Mouse (Mus musculus): ENCODE data around the gene Ifrd2. TPM values are rescaled to one million over a fixed set of nuclear protein-coding genes. Genes with fewer than 3 reads are reported as not detected.
"Not testable (repeated sequence)": the region's sequence is repeated elsewhere in the genome, so short reads cannot be mapped to it uniquely, and the experiment has no call there.

Ifrd2 gene
- polyA plus RNA-seq, 1 experiment from 2014 or later: 45.9 TPM

GRCm38 (mm10) chr9:107553541-107554318, 33.7 kb upstream of the Ifrd2 start:
- peak; percentile 26 for ATAC-seq (ENCODE audit: insufficient number of reproducible peaks, low FRiP score, low TSS enrichment, low read depth)
- Histone ChIP-seq H3K4me2 (peak overlapping the region; percentile 89), H3K27ac (peak overlapping the region; percentile 97), H3K4me3 (peak overlapping the region; percentile 72), H3K9me3 (no peaks in the 10 kb centered on the region), H3K9ac (peak overlapping the region; percentile 48), H3K4me1 (peaks cover 66% of the 10 kb centered on the region), H3K27me3 (no peaks in the 10 kb centered on the region), H3K36me3 (peaks cover 18% of the 10 kb centered on the region)
- WGBS: 3% methylated on average over 37 of the region's 37 CpGs

GRCm38 (mm10) chr9:107554319-107554825, 33.1 kb upstream of the Ifrd2 start:
- Histone ChIP-seq H3K9ac (peak overlapping the region; percentile 67), H3K4me2 (peak overlapping the region; percentile 89), H3K36me3 (peaks cover 24% of the 10 kb centered on the region), H3K27me3 (no peaks in the 10 kb centered on the region), H3K4me3 (peak overlapping the region; percentile 72), H3K9me3 (no peaks in the 10 kb centered on the region), H3K27ac (peak overlapping the region; percentile 97), H3K4me1 (peaks cover 66% of the 10 kb centered on the region)
- peak; percentile 90 for ATAC-seq (ENCODE audit: insufficient number of reproducible peaks, low FRiP score, low TSS enrichment, low read depth)
- WGBS: under 1% methylated on average over 53 of the region's 53 CpGs

GRCm38 (mm10) chr9:107555031-107555457, 32.4 kb upstream of the Ifrd2 start:
- under 1% methylated on average over 23 of the region's 23 CpGs for WGBS

GRCm38 (mm10) chr9:107555701-107556100, 31.7 kb upstream of the Ifrd2 start:
- Histone ChIP-seq H3K27ac (peak overlapping the region; percentile 97), H3K36me3 (peaks cover 38% of the 10 kb centered on the region), H3K4me2 (peak overlapping the region; percentile 89), H3K9me3 (no peaks in the 10 kb centered on the region), H3K27me3 (no peaks in the 10 kb centered on the region), H3K9ac (peak overlapping the region; percentile 67), H3K4me3 (peak overlapping the region; percentile 72), H3K4me1 (peaks cover 55% of the 10 kb centered on the region)
- ATAC-seq (ENCODE audit: insufficient number of reproducible peaks, low FRiP score, low TSS enrichment, low read depth): no peak
- WGBS: 27% methylated on average over 2 of the region's 2 CpGs

More at GRCm38 (mm10) chr9:107555031-107555457, 32.4 kb upstream of the Ifrd2 start:
- H3K9me3 ChIP-seq: no peaks in the 10 kb centered on the region
- H3K9ac ChIP-seq: peak overlapping the region; percentile 67
- ATAC-seq (ENCODE audit: insufficient number of reproducible peaks, low FRiP score, low TSS enrichment, low read depth): peak; percentile 4; the same call in 1 of the 2 replicates
- H3K36me3 ChIP-seq: peaks cover 31% of the 10 kb centered on the region
- H3K4me3 ChIP-seq: peak overlapping the region; percentile 72
- peak overlapping the region; percentile 89 for H3K4me2 ChIP-seq
- peaks cover 62% of the 10 kb centered on the region for H3K4me1 ChIP-seq
- no peaks in the 10 kb centered on the region for H3K27me3 ChIP-seq
- peak overlapping the region; percentile 97 for H3K27ac ChIP-seq

GRCm38 (mm10) chr9:107556346-107556745, 31.1 kb upstream of the Ifrd2 start:
- Histone ChIP-seq H3K4me1 (peaks cover 49% of the 10 kb centered on the region), H3K27me3 (no peaks in the 10 kb centered on the region), H3K36me3 (peaks cover 44% of the 10 kb centered on the region), H3K4me3 (peak overlapping the region; percentile 72), H3K4me2 (peak overlapping the region; percentile 89), H3K9ac (peak overlapping the region; percentile 11; the same call in 1 of the 2 replicates), H3K9me3 (no peaks in the 10 kb centered on the region), H3K27ac (0 out of 2 replicates have a peak overlapping the region, but pooled peaks have one; percentile 97)
- ATAC-seq (ENCODE audit: insufficient number of reproducible peaks, low FRiP score, low TSS enrichment, low read depth): no peak
- WGBS: 68% methylated on average over 3 of the region's 3 CpGs

- peak within 1 kb of the TSS; percentile 68 for H3K4me3 ChIP-seq
- peak within 1 kb of the TSS; percentile 85 for H3K4me2 ChIP-seq
- H3K4me1 ChIP-seq: peaks cover 44% of the 10 kb centered on the region
- WGBS: under 1% methylated on average over 46 of the region's 46 CpGs
- peak within 1 kb of the TSS; percentile 64 for H3K27ac ChIP-seq
- H3K9me3 ChIP-seq: no peaks in the 10 kb centered on the region
- peaks cover 54% of the 10 kb centered on the region for H3K36me3 ChIP-seq
- no peaks in the 10 kb centered on the region for H3K27me3 ChIP-seq
- H3K9ac ChIP-seq: peak within 1 kb of the TSS; percentile 67
- ATAC-seq (ENCODE audit: insufficient number of reproducible peaks, low FRiP score, low TSS enrichment, low read depth): peak; percentile 90
Observed at GRCm38 (mm10) chr9:107563029-107563581, 24.3 kb upstream of the Ifrd2 start, which contains the start of gene Tusc2. Gene Tusc2, plus strand, starts transcription at chr9:107563255.

- not testable (repeated sequence) for H3K27me3 ChIP-seq; H3K9me3 ChIP-seq; H3K9ac ChIP-seq; ATAC-seq (ENCODE audit: insufficient number of reproducible peaks, low FRiP score, low TSS enrichment, low read depth)
- 0 out of 2 replicates have a peak overlapping the region, but pooled peaks have one; percentile 2 for H3K4me3 ChIP-seq
- H3K4me2 ChIP-seq: peak overlapping the region; percentile 3; the same call in 1 of the 2 replicates
- peaks cover 57% of the 10 kb centered on the region for H3K4me1 ChIP-seq
- peak overlapping the region; percentile 18; the same call in 1 of the 2 replicates for H3K27ac ChIP-seq
- 39% methylated on average over 5 of the region's 5 CpGs for WGBS
- peaks cover 29% of the 10 kb centered on the region for H3K36me3 ChIP-seq
Observed at GRCm38 (mm10) chr9:107565556-107565955, 21.9 kb upstream of the Ifrd2 start.

GRCm38 (mm10) chr9:107566041-107566709, 21.3 kb upstream of the Ifrd2 start:
- ATAC-seq (ENCODE audit: insufficient number of reproducible peaks, low FRiP score, low TSS enrichment, low read depth): no peak

GRCm38 (mm10) chr9:107566855-107567254, 20.6 kb upstream of the Ifrd2 start:
- no peak for ATAC-seq (ENCODE audit: insufficient number of reproducible peaks, low FRiP score, low TSS enrichment, low read depth)
- no peak overlapping the region for H3K9ac ChIP-seq
- H3K4me3 ChIP-seq: no peak overlapping the region
- no peaks in the 10 kb centered on the region for H3K9me3 ChIP-seq
- peak overlapping the region; percentile 92 for H3K27ac ChIP-seq
- no peak overlapping the region for H3K4me2 ChIP-seq
- H3K36me3 ChIP-seq: peaks cover 28% of the 10 kb centered on the region
- H3K4me1 ChIP-seq: peaks cover 67% of the 10 kb centered on the region
- WGBS: 77% methylated on average over 3 of the region's 3 CpGs
- no peaks in the 10 kb centered on the region for H3K27me3 ChIP-seq

More at GRCm38 (mm10) chr9:107566041-107566709, 21.3 kb upstream of the Ifrd2 start:
- H3K9me3 ChIP-seq: no peaks in the 10 kb centered on the region
- H3K4me1 ChIP-seq: peaks cover 63% of the 10 kb centered on the region
- H3K36me3 ChIP-seq: peaks cover 28% of the 10 kb centered on the region
- H3K27me3 ChIP-seq: no peaks in the 10 kb centered on the region
- H3K27ac ChIP-seq: peak overlapping the region; percentile 92
- WGBS: 61% methylated on average over 15 of the region's 15 CpGs
- no peak overlapping the region for H3K4me2 ChIP-seq
- no peak overlapping the region for H3K9ac ChIP-seq
- H3K4me3 ChIP-seq: peak overlapping the region; percentile 2; the same call in 1 of the 2 replicates

- H3K36me3 ChIP-seq: peaks cover 30% of the 10 kb centered on the region
- no peaks in the 10 kb centered on the region for H3K9me3 ChIP-seq
- H3K4me3 ChIP-seq: peak within 1 kb of the TSS; percentile 84
- 9% methylated on average over 18 of the region's 18 CpGs for WGBS
- no peaks in the 10 kb centered on the region for H3K27me3 ChIP-seq
- no peak for ATAC-seq (ENCODE audit: insufficient number of reproducible peaks, low FRiP score, low TSS enrichment, low read depth)
- H3K9ac ChIP-seq: peak within 1 kb of the TSS; percentile 67
- peak within 1 kb of the TSS; percentile 92 for H3K27ac ChIP-seq
- peak within 1 kb of the TSS; percentile 69 for H3K4me2 ChIP-seq
- peaks cover 67% of the 10 kb centered on the region for H3K4me1 ChIP-seq
Observed at GRCm38 (mm10) chr9:107567702-107568319, 19.6 kb upstream of the Ifrd2 start, which contains the start of gene Hyal2. Gene Hyal2, plus strand, starts transcription at chr9:107567945.
